Mouse (Mus musculus) megakaryocyte, embryonic 14.5 days (primary cell): Measurements from ENCODE around the gene Skil. TPM values are rescaled to one million over a fixed set of nuclear protein-coding genes. Genes with fewer than 3 reads are reported as not detected.
A peak's percentile ranks its signal among the peaks of the same experiment; 100 is the strongest.

Experiments
- H3K27me3 ChIP-seq: replicated peaks from 2 replicates; pipeline ENCODE3; 2012; ENCODE audit warnings: inconsistent platforms
- H3K36me3 ChIP-seq: replicated peaks from 2 replicates; pipeline ENCODE3; 2012; ENCODE audit warnings: low read length, inconsistent platforms, mixed read lengths
- H3K4me1 ChIP-seq: 2 replicates; pipeline ENCODE4 v1.6.1; 2012; ENCODE audit warnings: inconsistent platforms
- H3K4me3 ChIP-seq: replicated peaks from 2 replicates; pipeline ENCODE3; 2012; ENCODE audit warnings: moderate library complexity, mild to moderate bottlenecking, inconsistent platforms
- H3K9me3 ChIP-seq: 2 replicates; pipeline ENCODE4 v1.6.1; 2012; ENCODE audit warnings: inconsistent platforms
- FLI1 ChIP-seq: IDR thresholded peaks from 2 replicates; pipeline ENCODE4 v1.6.1; 2012; ENCODE audit warnings: low read length, inconsistent platforms, mixed read lengths
- GATA1 ChIP-seq: IDR thresholded peaks from 3 replicates; pipeline ENCODE4 v1.6.1; 2012; ENCODE audit warnings: mixed read lengths, low read length, inconsistent platforms, borderline replicate concordance
- polyA plus RNA-seq: library from polyadenylated mRNA; stranded (reverse); fragments of >175 nt; gene quantifications from 2 replicates; pipeline ENCODE4 v1.2.3, GENCODE M21; 2012; ENCODE audit warnings: low replicate concordance; ENCODE audit not compliant: insufficient read depth

Skil gene
- polyA plus RNA-seq, 1 experiment = 1.2 TPM

- H3K36me3 ChIP-seq = no peaks in the 10 kb centered on the region
- no peaks in the 10 kb centered on the region for H3K9me3 ChIP-seq
- peaks cover 8% of the 10 kb centered on the region for H3K27me3 ChIP-seq
- H3K4me1 ChIP-seq = peaks cover 36% of the 10 kb centered on the region
- TF ChIP-seq GATA1 = no peak
- TF ChIP-seq FLI1 = no peak
- H3K4me3 ChIP-seq = peak overlapping the region; percentile 59
Measured at GRCm38 (mm10) chr3:31083507-31084245, 11.2 kb upstream of the Skil start.

GRCm38 (mm10) chr3:31085000-31085399 lies 9.9 kb upstream of the Skil start:
- no peaks in the 10 kb centered on the region for H3K9me3 ChIP-seq
- peaks cover 5% of the 10 kb centered on the region for H3K27me3 ChIP-seq
- H3K4me3 ChIP-seq = no peak overlapping the region
- TF ChIP-seq GATA1 (no peak), FLI1 (no peak)
- no peaks in the 10 kb centered on the region for H3K36me3 ChIP-seq
- H3K4me1 ChIP-seq = peaks cover 43% of the 10 kb centered on the region

- H3K36me3 ChIP-seq = no peaks in the 10 kb centered on the region
- peaks cover 52% of the 10 kb centered on the region for H3K4me1 ChIP-seq
- no peaks in the 10 kb centered on the region for H3K9me3 ChIP-seq
- H3K4me3 ChIP-seq = no peak overlapping the region
- TF ChIP-seq FLI1 (no peak), GATA1 (no peak)
- no peaks in the 10 kb centered on the region for H3K27me3 ChIP-seq
Measured at GRCm38 (mm10) chr3:31088789-31089775, 5.8 kb upstream of the Skil start.

GRCm38 (mm10) chr3:31089956-31090355 lies 4.9 kb upstream of the Skil start:
- peaks cover 45% of the 10 kb centered on the region for H3K4me1 ChIP-seq
- TF ChIP-seq FLI1 (no peak), GATA1 (no peak)
- no peaks in the 10 kb centered on the region for H3K27me3 ChIP-seq
- no peaks in the 10 kb centered on the region for H3K36me3 ChIP-seq
- H3K9me3 ChIP-seq = no peaks in the 10 kb centered on the region
- no peak overlapping the region for H3K4me3 ChIP-seq

- H3K4me1 ChIP-seq = peaks cover 56% of the 10 kb centered on the region
- no peaks in the 10 kb centered on the region for H3K27me3 ChIP-seq
- TF ChIP-seq FLI1 (no peak), GATA1 (no peak)
- no peaks in the 10 kb centered on the region for H3K9me3 ChIP-seq
- H3K36me3 ChIP-seq = peaks cover 12% of the 10 kb centered on the region
- peak overlapping the region; percentile 93 for H3K4me3 ChIP-seq
Measured at GRCm38 (mm10) chr3:31093196-31093595, 1.7 kb upstream of the Skil start.

GRCm38 (mm10) chr3:31093627-31094351 lies 1.1 kb upstream of the Skil start:
- no peak for TF ChIP-seq GATA1
- TF ChIP-seq FLI1 = no peak

GRCm38 (mm10) chr3:31095179-31095490 lies 277 bp downstream of the Skil start:
- no peak for TF ChIP-seq GATA1
- no peak for TF ChIP-seq FLI1
- H3K36me3 ChIP-seq = peaks cover 20% of the 10 kb centered on the region
- H3K4me3 ChIP-seq = peak overlapping the region; percentile 93
- H3K27me3 ChIP-seq = no peaks in the 10 kb centered on the region
- H3K9me3 ChIP-seq = no peaks in the 10 kb centered on the region
- peaks cover 56% of the 10 kb centered on the region for H3K4me1 ChIP-seq

More at GRCm38 (mm10) chr3:31093627-31094351, 1.1 kb upstream of the Skil start:
- H3K36me3 ChIP-seq = peaks cover 16% of the 10 kb centered on the region
- peaks cover 59% of the 10 kb centered on the region for H3K4me1 ChIP-seq
- H3K4me3 ChIP-seq = peak overlapping the region; percentile 93
- no peaks in the 10 kb centered on the region for H3K9me3 ChIP-seq
- no peaks in the 10 kb centered on the region for H3K27me3 ChIP-seq

GRCm38 (mm10) chr3:31095491-31096154 lies 765 bp downstream of the Skil start:
- Histone ChIP-seq H3K36me3 (peaks cover 20% of the 10 kb centered on the region), H3K27me3 (no peaks in the 10 kb centered on the region), H3K4me3 (peak overlapping the region; percentile 93), H3K9me3 (no peaks in the 10 kb centered on the region), H3K4me1 (peaks cover 54% of the 10 kb centered on the region)
- TF ChIP-seq FLI1 (no peak), GATA1 (no peak)

- Histone ChIP-seq H3K4me3 (peak overlapping the region; percentile 93), H3K4me1 (peaks cover 53% of the 10 kb centered on the region), H3K27me3 (no peaks in the 10 kb centered on the region), H3K9me3 (no peaks in the 10 kb centered on the region), H3K36me3 (peaks cover 23% of the 10 kb centered on the region)
- no peak for TF ChIP-seq FLI1
Measured at GRCm38 (mm10) chr3:31096155-31097101, 1.6 kb downstream of the Skil start.
